42 mouse cellular contexts compared by ENCODE assay signal in the genomic region with DNA sequence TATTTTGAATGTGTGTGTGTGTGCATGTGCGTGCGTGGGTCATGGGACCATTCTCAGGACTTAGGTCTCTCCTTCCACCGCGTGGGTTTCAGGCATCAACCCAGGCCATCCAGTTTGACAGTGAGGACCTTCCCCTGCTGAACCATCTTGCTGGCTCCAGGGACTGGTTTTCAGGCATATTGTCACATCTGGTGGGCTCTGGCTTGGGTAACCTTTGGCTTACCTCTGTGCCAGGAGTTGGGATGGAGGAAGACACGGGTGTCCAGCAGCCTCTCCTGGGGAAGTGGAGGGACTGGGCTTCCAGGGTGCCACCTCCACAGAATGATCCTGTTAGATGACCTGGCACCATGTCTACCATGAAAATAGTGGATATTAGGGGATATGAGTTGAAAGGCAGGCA. TPM values are rescaled to one million over a fixed set of nuclear protein-coding genes. Genes with fewer than 3 reads are reported as not detected.
"Had no signal": no experiment of that assay in that cellular context is flagged by ENCODE, and none has a peak within 500 bp of the region (broad histone marks: within the 10 kb centered on the region; RNA-seq: fewer than 3 reads in every experiment).

No protein-coding gene starts in this region.

- H3K4me3 ChIP-seq: heart, embryonic 12.5 days; heart, embryonic 13.5 days; heart, embryonic 15.5 days; hindbrain, embryonic 10.5 days; hindbrain, embryonic 12.5 days; hindbrain, embryonic 13.5 days; hindbrain, embryonic 15.5 days; intestine, embryonic 15.5 days; kidney, embryonic 15.5 days; layer of hippocampus, adult 2 months; left cerebral cortex, adult 2 months had no signal

- H3K9ac ChIP-seq: heart, embryonic 12.5 days; heart, embryonic 13.5 days; heart, embryonic 15.5 days; hindbrain, embryonic 12.5 days; hindbrain, embryonic 13.5 days; hindbrain, embryonic 14.5 days; hindbrain, embryonic 15.5 days; intestine, embryonic 15.5 days; kidney, embryonic 15.5 days had no signal

- H3K27me3 ChIP-seq: heart, embryonic 12.5 days; heart, embryonic 13.5 days; heart, embryonic 15.5 days; hindbrain, embryonic 12.5 days; hindbrain, embryonic 13.5 days; hindbrain, embryonic 15.5 days; intestine, embryonic 15.5 days; kidney, embryonic 15.5 days had no signal

- H3K9me3 ChIP-seq: heart, embryonic 12.5 days; heart, embryonic 13.5 days; heart, embryonic 15.5 days; hindbrain, embryonic 10.5 days; hindbrain, embryonic 12.5 days; hindbrain, embryonic 13.5 days; hindbrain, embryonic 15.5 days; intestine, embryonic 15.5 days; kidney, embryonic 15.5 days had no signal

- ATAC-seq: hindbrain, embryonic 16.5 days; hindbrain, postnatal 0 days; inflammation-experienced regulatory T-cells, adult 6 months; intestine, embryonic 15.5 days; intestine, embryonic 16.5 days; intestine, postnatal 0 days had no signal

- H3K27ac ChIP-seq: heart, embryonic 13.5 days; heart, embryonic 15.5 days; hindbrain, embryonic 10.5 days; hindbrain, embryonic 12.5 days; hindbrain, embryonic 13.5 days; hindbrain, embryonic 14.5 days; hindbrain, embryonic 15.5 days; hindbrain, postnatal 0 days; intestine, embryonic 15.5 days; kidney, embryonic 15.5 days; kidney, postnatal 0 days; left cerebral cortex, adult 2 months had no signal

- H3K4me2 ChIP-seq: heart, embryonic 11.5 days; heart, embryonic 12.5 days; heart, embryonic 13.5 days; heart, embryonic 15.5 days; hindbrain, embryonic 12.5 days; hindbrain, embryonic 13.5 days; hindbrain, embryonic 14.5 days; hindbrain, embryonic 15.5 days; intestine, embryonic 15.5 days; kidney, embryonic 15.5 days had no signal

- DNase-seq: heart, postnatal 10 days; heart, postnatal 14 days; heart, postnatal 36 days; kidney, adult 11 months; kidney, adult 18-20 months; kidney, adult 2 months; kidney, adult 8-10 months; kidney, adult 9 months; kidney, postnatal 10 days; kidney, postnatal 14 days; kidney, postnatal 25 days; kidney, postnatal 36 days; kidney, postnatal 4 days; layer of hippocampus, adult 9-11 months; layer of hippocampus, postnatal 36 days had no signal

RNA-seq across cellular contexts. Expression of a gene that starts 8.4 kb away (rescaled TPM):
- total RNA-seq: heart, postnatal 25 days; heart, postnatal 36 days; hematopoietic stem cell, adult 5-6 weeks; layer of hippocampus, postnatal 25 days; left cerebral cortex, adult 2 months had no signal
- polyA plus RNA-seq: heart, embryonic 14.5 days had no signal

RNA-seq across cellular contexts. Expression of a gene that starts 17.5 kb away (rescaled TPM):
- total RNA-seq: heart, postnatal 10 days; heart, postnatal 14 days; hematopoietic stem cell, adult 5-6 weeks; layer of hippocampus, postnatal 10 days; layer of hippocampus, postnatal 14 days had no signal
- polyA plus RNA-seq: heart, embryonic 13.5 days; heart, embryonic 14.5 days; hindbrain, embryonic 14.5 days; hindbrain, embryonic 15.5 days; inflammation-experienced regulatory T-cells, adult 6 months; intestine, embryonic 14.5 days; intestine, embryonic 15.5 days; intestine, embryonic 16.5 days; intestine, postnatal 0 days; kidney, embryonic 14.5 days; kidney, embryonic 15.5 days had no signal
